Mouse (Mus musculus) brain, embryonic 18.5 days (tissue): ENCODE data around the gene Prkar2b.

ENCODE experiments used
- DNase-seq: peaks from one replicate; pipeline ENCODE4 v3.0.0-alpha.2; 2012; ENCODE audit warnings: low read depth, low spot score

The Prkar2b gene

GRCm38 (mm10) chr12:31926661-31927061 is 134.4 kb downstream of the Prkar2b start:
- no peak for DNase-seq

DNA sequence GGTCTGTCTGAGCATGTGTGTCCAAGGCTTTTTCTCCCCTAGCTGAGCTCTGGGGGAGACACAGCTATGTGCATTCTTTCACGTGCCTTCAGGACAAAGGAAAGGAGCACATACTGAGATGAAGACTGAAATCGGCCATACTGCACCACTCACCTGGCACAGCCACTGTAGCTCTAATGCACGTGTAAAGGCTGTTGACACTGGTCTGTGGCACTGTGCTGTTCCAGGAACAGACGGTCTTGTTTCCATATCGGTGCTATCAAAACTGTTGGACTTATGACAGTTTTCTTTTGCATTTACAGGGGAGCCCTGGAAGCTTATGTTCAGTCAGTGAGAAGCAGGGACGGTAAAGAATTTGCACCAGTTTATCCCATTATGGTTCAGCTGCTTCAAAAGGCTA is 135.8 kb downstream of the Prkar2b start:
- DNase-seq, result no peak

- DNase-seq, result no peak
Measured at GRCm38 (mm10) chr12:31924135-31924534, 137.0 kb downstream of the Prkar2b start.

GRCm38 (mm10) chr12:31920464-31921405 is 140.4 kb downstream of the Prkar2b start:
- no peak for DNase-seq

- no peak for DNase-seq
Measured at GRCm38 (mm10) chr12:31917245-31917644, 143.9 kb downstream of the Prkar2b start.

GRCm38 (mm10) chr12:31916691-31917090 is 144.4 kb downstream of the Prkar2b start:
- DNase-seq, result no peak

DNA sequence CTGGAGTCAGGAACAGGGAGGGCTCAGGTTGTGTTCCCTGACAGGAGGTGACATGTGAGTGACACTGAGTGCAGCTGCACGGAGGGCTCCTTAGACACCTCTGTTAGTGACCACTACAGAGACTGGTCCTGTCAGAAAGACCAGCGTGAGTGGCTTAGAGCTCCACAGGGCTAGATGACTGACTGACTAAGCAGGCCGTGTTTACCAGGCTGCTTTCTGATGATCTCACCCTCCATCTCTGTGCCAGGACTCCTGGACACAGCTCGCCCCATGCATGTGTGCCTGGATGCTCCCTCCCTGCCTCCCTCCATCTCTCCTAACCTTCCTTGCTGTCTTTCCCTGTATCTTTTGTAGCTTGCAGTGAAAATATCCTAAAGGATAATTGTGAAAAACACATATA is 147.5 kb downstream of the Prkar2b start:
- DNase-seq, result no peak

GRCm38 (mm10) chr12:31912966-31913551 is 148.0 kb downstream of the Prkar2b start:
- DNase-seq, result no peak
